Mouse (Mus musculus) megakaryocyte, embryonic 14.5 days (primary cell): ENCODE measurements at regions not wholly inside any gene's neighbourhood (a gene's known extent, or its start where the extent isn't known, plus 50 kb on each side); places are given as distances from the start of the nearest gene placed in this dataset.
A peak's percentile ranks its signal among the peaks of the same experiment; 100 is the strongest.

Experiments used
- H3K27me3 ChIP-seq: replicated peaks from 2 replicates; pipeline ENCODE3; 2012; ENCODE audit warnings: inconsistent platforms
- H3K36me3 ChIP-seq: replicated peaks from 2 replicates; pipeline ENCODE3; 2012; ENCODE audit warnings: low read length, inconsistent platforms, mixed read lengths
- H3K4me1 ChIP-seq: 2 replicates; pipeline ENCODE4 v1.6.1; 2012; ENCODE audit warnings: inconsistent platforms
- H3K4me3 ChIP-seq: replicated peaks from 2 replicates; pipeline ENCODE3; 2012; ENCODE audit warnings: moderate library complexity, mild to moderate bottlenecking, inconsistent platforms
- H3K9me3 ChIP-seq: 2 replicates; pipeline ENCODE4 v1.6.1; 2012; ENCODE audit warnings: inconsistent platforms
- FLI1 ChIP-seq: IDR thresholded peaks from 2 replicates; pipeline ENCODE4 v1.6.1; 2012; ENCODE audit warnings: low read length, inconsistent platforms, mixed read lengths
- GATA1 ChIP-seq: IDR thresholded peaks from 3 replicates; pipeline ENCODE4 v1.6.1; 2012; ENCODE audit warnings: mixed read lengths, low read length, inconsistent platforms, borderline replicate concordance

DNA sequence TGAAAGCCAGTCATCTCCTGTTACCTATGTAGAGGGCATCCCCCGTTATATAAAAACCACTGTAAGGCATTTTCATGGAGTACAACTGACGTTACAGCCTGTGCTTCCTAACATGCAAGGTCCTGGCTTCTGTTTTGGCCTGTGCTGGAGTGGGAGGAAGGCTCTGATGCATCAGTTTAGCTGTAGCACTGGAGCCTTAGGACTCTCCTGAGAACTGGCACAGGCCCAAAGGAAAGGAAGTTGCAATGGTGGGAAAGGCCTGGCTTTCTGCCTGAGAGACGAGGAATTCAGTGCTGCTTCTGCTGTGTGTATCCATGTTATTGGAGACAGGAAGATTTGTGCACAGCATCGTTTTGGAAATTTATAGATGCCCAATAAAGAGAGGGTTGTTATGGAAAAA is 144.2 kb upstream of the Gm5148 start:
- TF ChIP-seq FLI1: no peak
- TF ChIP-seq GATA1: no peak
- peaks cover 3% of the 10 kb centered on the region for H3K9me3 ChIP-seq
- H3K36me3 ChIP-seq: no peaks in the 10 kb centered on the region
- H3K4me3 ChIP-seq: no peak overlapping the region
- H3K27me3 ChIP-seq: peaks cover 17% of the 10 kb centered on the region
- peaks cover 4% of the 10 kb centered on the region for H3K4me1 ChIP-seq

GRCm38 (mm10) chr3:37862756-37863155 is 138.5 kb upstream of the Gm5148 start:
- peaks cover 7% of the 10 kb centered on the region for H3K27me3 ChIP-seq
- no peak overlapping the region for H3K4me3 ChIP-seq
- H3K4me1 ChIP-seq: peaks cover 16% of the 10 kb centered on the region
- H3K9me3 ChIP-seq: no peaks in the 10 kb centered on the region
- no peaks in the 10 kb centered on the region for H3K36me3 ChIP-seq
- TF ChIP-seq GATA1 (no peak), FLI1 (no peak)

DNA sequence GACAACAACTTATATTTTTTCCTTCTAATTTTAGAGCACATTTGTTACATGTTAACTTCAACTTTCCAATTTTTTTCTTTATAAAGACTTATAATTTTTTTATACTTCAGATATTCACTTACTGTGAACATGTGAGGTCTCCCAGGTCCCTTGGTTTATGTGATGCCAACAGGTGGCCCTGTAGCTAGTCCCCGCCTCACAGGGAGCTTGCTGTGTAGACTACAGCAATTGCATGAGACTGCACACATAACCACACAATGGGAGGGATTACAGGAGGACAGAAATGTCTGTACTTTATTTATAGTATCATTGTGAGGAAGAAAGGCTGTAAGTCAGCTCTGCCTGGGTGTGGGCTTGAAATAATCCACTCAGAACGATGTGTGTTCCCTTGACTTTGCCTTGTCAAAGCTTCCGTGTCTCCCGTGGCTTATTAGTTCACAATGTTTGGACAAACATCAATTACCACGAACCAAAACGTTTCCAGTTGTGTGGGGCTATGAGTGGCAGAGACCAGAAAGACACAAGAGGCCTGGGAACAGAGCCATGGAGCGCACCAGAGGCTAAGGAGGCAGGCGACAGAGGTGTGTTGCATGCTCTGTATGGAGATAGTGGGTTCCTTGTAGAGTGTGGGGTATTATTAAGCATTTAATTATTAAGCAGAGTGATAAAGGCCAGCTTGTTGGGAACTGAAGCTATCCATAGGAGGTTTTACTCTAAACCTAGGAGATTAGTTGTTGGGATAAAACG is 136.6 kb upstream of the Gm5148 start:
- Histone ChIP-seq H3K36me3 (no peaks in the 10 kb centered on the region), H3K27me3 (peaks cover 10% of the 10 kb centered on the region), H3K4me1 (peaks cover 16% of the 10 kb centered on the region), H3K4me3 (no peak overlapping the region), H3K9me3 (no peaks in the 10 kb centered on the region)
- no peak for TF ChIP-seq GATA1
- TF ChIP-seq FLI1: no peak

- no peak overlapping the region for H3K4me3 ChIP-seq
- peaks cover 10% of the 10 kb centered on the region for H3K27me3 ChIP-seq
- no peak for TF ChIP-seq FLI1
- no peak for TF ChIP-seq GATA1
- peaks cover 16% of the 10 kb centered on the region for H3K4me1 ChIP-seq
- no peaks in the 10 kb centered on the region for H3K36me3 ChIP-seq
- no peaks in the 10 kb centered on the region for H3K9me3 ChIP-seq
Observed at GRCm38 (mm10) chr3:37860034-37860714, 135.9 kb upstream of the Gm5148 start.

DNA sequence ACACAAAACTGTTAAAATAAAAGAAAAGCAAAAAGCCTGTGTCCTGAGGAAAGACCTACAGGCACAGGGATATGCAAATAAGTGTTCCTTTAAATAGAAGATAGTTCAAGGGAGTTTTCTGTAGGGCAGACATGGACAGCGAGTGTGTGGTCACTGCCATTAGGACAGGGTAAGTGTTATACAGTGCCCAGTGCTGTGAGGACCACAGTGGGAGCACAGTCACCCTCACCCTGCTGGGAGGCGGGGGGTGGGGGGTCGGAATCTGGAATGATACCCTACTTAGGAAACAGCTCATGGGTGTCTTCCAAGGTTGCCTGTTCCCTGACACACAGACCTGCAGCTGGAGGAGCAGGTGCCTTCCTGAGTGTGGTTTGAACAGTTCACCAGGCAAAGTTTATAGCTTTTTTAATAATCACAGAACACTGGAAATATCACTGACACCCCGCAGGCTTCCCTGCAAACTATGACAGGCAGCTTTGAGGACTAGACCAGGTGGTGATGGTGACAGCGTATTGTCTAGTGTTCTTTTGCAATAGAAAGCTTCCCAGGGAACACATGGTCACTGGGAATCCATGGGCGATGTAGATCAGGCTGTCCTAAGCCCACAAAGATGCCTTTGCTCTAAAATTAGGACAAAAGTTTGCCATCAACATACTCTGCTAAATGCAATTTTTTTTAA is 134.5 kb upstream of the Gm5148 start:
- no peaks in the 10 kb centered on the region for H3K36me3 ChIP-seq
- H3K4me1 ChIP-seq: peaks cover 16% of the 10 kb centered on the region
- no peak for TF ChIP-seq FLI1
- no peak for TF ChIP-seq GATA1
- H3K27me3 ChIP-seq: peaks cover 10% of the 10 kb centered on the region
- peak overlapping the region; percentile 46 for H3K4me3 ChIP-seq
- no peaks in the 10 kb centered on the region for H3K9me3 ChIP-seq

DNA sequence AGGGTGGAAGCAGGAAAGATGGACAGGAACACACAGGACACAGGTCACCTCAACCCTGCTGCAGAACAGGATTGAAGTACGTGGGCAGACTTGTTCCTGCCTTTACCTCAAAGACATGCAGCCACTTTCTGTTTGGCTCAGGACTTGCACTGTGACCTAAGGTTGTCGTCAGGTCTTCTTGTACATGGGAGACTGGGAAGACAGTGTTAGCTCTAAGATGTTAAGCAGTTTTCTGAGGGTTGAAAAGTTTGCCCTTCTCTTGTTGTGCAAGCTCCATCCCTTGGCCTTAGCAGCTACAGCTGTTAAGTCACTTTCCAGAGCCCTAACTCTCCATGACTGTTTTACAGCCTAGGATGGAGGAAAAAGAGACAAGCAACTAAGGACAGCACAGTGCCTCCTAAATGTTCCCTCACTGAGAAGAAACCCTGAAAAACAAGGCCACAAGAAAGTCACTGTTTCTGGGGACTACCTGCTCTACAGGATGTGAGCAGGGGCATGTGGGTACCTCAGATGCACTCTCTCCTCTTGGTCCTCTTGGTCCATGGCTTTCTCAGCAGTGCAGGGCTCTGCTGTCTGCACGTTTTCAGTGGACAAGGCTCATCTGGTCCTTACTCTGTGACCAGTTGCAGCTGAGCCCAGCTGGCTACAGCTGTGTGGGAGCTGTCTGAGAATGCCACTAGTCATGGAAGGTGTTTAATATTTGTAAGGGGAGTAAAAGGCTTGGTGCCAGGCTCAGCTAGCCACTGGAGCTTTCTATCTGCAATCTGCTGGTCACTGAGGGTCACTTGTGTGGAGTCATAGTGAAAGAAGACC is 122.1 kb upstream of the Gm5148 start:
- H3K9me3 ChIP-seq: no peaks in the 10 kb centered on the region
- peaks cover 11% of the 10 kb centered on the region for H3K4me1 ChIP-seq
- H3K36me3 ChIP-seq: no peaks in the 10 kb centered on the region
- no peak for TF ChIP-seq GATA1
- TF ChIP-seq FLI1: no peak
- peaks cover 26% of the 10 kb centered on the region for H3K27me3 ChIP-seq
- no peak overlapping the region for H3K4me3 ChIP-seq

GRCm38 (mm10) chr3:37845313-37846023 is 121.2 kb upstream of the Gm5148 start:
- H3K4me3 ChIP-seq: no peak overlapping the region
- no peaks in the 10 kb centered on the region for H3K36me3 ChIP-seq
- H3K4me1 ChIP-seq: peaks cover 11% of the 10 kb centered on the region

GRCm38 (mm10) chr3:37844731-37845312 is 120.5 kb upstream of the Gm5148 start:
- TF ChIP-seq GATA1 (no peak), FLI1 (no peak)
- Histone ChIP-seq H3K36me3 (peaks cover 2% of the 10 kb centered on the region), H3K27me3 (peaks cover 28% of the 10 kb centered on the region), H3K4me1 (peaks cover 11% of the 10 kb centered on the region), H3K9me3 (peaks cover 5% of the 10 kb centered on the region), H3K4me3 (no peak overlapping the region)

More at GRCm38 (mm10) chr3:37845313-37846023, 121.2 kb upstream of the Gm5148 start:
- no peak for TF ChIP-seq GATA1
- no peak for TF ChIP-seq FLI1
- Histone ChIP-seq H3K9me3 (no peaks in the 10 kb centered on the region), H3K27me3 (peaks cover 28% of the 10 kb centered on the region)

DNA sequence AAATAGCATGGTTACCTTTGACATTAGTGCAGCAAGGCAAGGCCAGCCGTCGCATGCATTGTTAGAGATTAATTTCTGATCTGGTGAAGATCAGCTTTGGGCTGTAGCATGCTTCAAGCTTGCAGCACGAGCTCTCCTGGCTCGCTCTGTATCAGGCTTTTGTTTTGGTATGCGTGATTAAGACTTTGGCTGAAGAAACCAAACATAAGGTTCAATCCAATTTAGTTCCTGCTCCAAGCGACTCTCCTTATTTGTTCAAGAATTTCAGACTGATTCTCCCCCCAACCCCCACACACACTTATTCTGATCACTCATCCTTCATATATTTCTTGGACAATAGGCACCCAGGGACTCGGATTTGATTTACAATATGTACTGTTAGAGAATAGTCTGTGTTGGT is 118.0 kb upstream of the Gm5148 start:
- Histone ChIP-seq H3K4me1 (peaks cover 11% of the 10 kb centered on the region), H3K9me3 (peaks cover 11% of the 10 kb centered on the region), H3K4me3 (no peak overlapping the region), H3K36me3 (peaks cover 2% of the 10 kb centered on the region), H3K27me3 (peaks cover 21% of the 10 kb centered on the region)
- TF ChIP-seq FLI1: no peak
- no peak for TF ChIP-seq GATA1
